Mouse (Mus musculus): ENCODE data around the gene Ddc. TPM values are rescaled to one million over a fixed set of nuclear protein-coding genes. Genes with fewer than 3 reads are reported as not detected.
A peak's percentile ranks its signal among the peaks of the same experiment; 100 is the strongest.

The Ddc gene
- polyA plus RNA-seq, 1 experiment from 2014 or later, result 15.4 TPM

DNA sequence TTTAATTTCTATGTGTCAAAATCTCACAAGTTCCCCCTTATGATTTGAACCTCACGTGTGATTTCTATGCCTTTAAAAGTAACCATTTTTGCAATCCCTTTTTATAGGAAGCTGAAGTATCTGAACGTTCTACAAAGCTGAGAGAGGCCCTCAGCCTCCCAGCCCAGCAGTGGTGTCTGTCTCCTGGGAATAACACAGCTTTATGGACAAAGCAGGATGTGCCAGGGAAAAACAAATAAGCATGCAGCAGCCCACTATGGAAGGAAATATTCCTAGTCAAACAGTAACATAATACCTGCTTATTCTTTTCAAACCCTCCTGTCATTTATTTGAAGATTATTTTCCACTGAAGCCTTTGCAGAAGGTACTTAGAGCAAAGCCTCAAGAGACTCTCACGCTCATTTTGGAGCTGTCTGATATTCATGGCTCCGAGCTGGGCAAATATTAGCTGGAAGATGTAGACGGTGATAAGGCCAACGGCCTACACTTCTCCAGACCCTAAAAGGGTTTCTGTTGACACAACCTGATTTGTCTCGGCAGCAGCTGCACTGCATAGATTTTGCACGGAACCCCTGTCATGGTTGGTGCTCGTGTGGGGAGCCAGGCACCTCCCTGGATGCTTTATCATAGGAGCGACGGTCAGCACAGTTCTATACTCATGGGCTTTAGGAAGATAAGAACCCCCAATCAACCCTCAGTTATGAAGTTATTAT, 13.3 kb downstream of the Ddc start:
- WGBS, result 25% methylated on average over 11 of the region's 11 CpGs
- no peaks in the 10 kb centered on the region for H3K36me3 ChIP-seq
- H3K27me3 ChIP-seq, result no peaks in the 10 kb centered on the region
- H3K4me2 ChIP-seq, result no peak overlapping the region
- no peak overlapping the region for H3K4me3 ChIP-seq
- peak; percentile 77 for ATAC-seq (ENCODE audit: borderline replicate concordance, extremely low read depth, low FRiP score, low TSS enrichment)
- peak overlapping the region; percentile 77 for H3K27ac ChIP-seq
- H3K4me1 ChIP-seq, result peaks cover 48% of the 10 kb centered on the region
- H3K9ac ChIP-seq, result no peak overlapping the region
- H3K9me3 ChIP-seq, result no peaks in the 10 kb centered on the region

DNA sequence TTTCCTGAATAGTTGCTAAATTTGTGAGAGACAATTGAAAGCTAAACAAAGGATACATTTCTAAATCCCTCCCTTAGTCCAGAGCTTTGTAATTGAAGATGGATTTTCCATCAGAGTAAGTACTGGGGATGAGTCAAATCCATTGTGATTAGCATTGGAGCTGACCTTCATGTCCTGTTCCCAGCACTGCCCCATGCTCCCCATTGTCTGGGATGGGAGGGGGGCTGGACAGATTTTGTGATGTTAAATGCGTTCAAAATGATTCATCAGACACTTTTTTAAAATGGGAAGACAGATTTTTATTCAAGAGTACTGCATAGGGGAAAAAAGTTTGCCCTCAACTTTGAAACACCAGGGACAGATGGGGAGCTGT, 16.2 kb downstream of the Ddc start:
- no peak overlapping the region for H3K9ac ChIP-seq

GRCm38 (mm10) chr11:11881026-11881782, 16.7 kb downstream of the Ddc start:
- no peak for ATAC-seq (ENCODE audit: borderline replicate concordance, extremely low read depth, low FRiP score, low TSS enrichment)

More for the DNA sequence above, 16.2 kb downstream of the Ddc start:
- 41% methylated on average over 1 of the region's 1 CpGs for WGBS
- H3K4me3 ChIP-seq, result no peak overlapping the region
- H3K4me2 ChIP-seq, result no peak overlapping the region
- no peaks in the 10 kb centered on the region for H3K36me3 ChIP-seq
- peak overlapping the region; percentile 77; the same call in 1 of the 2 replicates for H3K27ac ChIP-seq
- no peak for ATAC-seq (ENCODE audit: borderline replicate concordance, extremely low read depth, low FRiP score, low TSS enrichment)
- H3K27me3 ChIP-seq, result no peaks in the 10 kb centered on the region
- H3K4me1 ChIP-seq, result peaks cover 64% of the 10 kb centered on the region
- no peaks in the 10 kb centered on the region for H3K9me3 ChIP-seq

DNA sequence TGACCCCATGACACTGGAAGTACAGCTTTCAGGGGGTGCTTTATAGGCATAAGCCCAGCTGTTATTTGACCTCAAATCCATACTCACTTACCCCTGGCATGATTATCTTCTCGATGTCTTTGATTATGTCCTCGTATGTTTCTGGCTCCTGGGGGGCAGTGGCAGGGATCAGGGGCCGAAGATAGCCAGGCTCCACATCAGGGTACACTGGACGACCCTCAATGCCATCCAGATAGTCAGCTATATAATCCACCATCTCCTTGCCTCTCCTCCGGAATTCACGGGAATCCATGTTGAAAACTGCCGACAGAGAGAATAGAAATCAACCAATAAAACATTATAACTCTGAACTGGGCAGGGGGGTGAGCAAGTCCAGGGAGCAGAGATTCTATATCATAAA, 17.6 kb downstream of the Ddc start:
- no peak overlapping the region for H3K9ac ChIP-seq
- H3K4me1 ChIP-seq, result peaks cover 54% of the 10 kb centered on the region

More at GRCm38 (mm10) chr11:11881026-11881782, 16.7 kb downstream of the Ddc start:
- Histone ChIP-seq H3K27me3 (no peaks in the 10 kb centered on the region), H3K4me2 (no peak overlapping the region), H3K4me1 (peaks cover 60% of the 10 kb centered on the region), H3K9ac (no peak overlapping the region), H3K9me3 (no peaks in the 10 kb centered on the region), H3K27ac (peak overlapping the region; percentile 38), H3K36me3 (no peaks in the 10 kb centered on the region), H3K4me3 (no peak overlapping the region)
- WGBS, result 28% methylated on average over 13 of the region's 13 CpGs

GRCm38 (mm10) chr11:11879699-11880002, 18.3 kb downstream of the Ddc start:
- no peak for ATAC-seq (ENCODE audit: borderline replicate concordance, extremely low read depth, low FRiP score, low TSS enrichment)
- H3K4me2 ChIP-seq, result no peak overlapping the region
- peaks cover 48% of the 10 kb centered on the region for H3K4me1 ChIP-seq
- no peaks in the 10 kb centered on the region for H3K9me3 ChIP-seq
- no peaks in the 10 kb centered on the region for H3K27me3 ChIP-seq
- no peak overlapping the region for H3K4me3 ChIP-seq
- no peak overlapping the region for H3K9ac ChIP-seq
- 64% methylated on average over 4 of the region's 4 CpGs for WGBS
- H3K27ac ChIP-seq, result peak overlapping the region; percentile 97
- no peaks in the 10 kb centered on the region for H3K36me3 ChIP-seq

More for the DNA sequence above, 17.6 kb downstream of the Ddc start:
- no peak for ATAC-seq (ENCODE audit: borderline replicate concordance, extremely low read depth, low FRiP score, low TSS enrichment)
- peak overlapping the region; percentile 97 for H3K27ac ChIP-seq
- no peak overlapping the region for H3K4me2 ChIP-seq
- H3K4me3 ChIP-seq, result no peak overlapping the region
- H3K9me3 ChIP-seq, result no peaks in the 10 kb centered on the region
- no peaks in the 10 kb centered on the region for H3K36me3 ChIP-seq
- H3K27me3 ChIP-seq, result no peaks in the 10 kb centered on the region
- WGBS, result 70% methylated on average over 7 of the region's 7 CpGs

- H3K9me3 ChIP-seq, result no peaks in the 10 kb centered on the region
- no peaks in the 10 kb centered on the region for H3K27me3 ChIP-seq
- no peak overlapping the region for H3K4me2 ChIP-seq
- H3K27ac ChIP-seq, result peak overlapping the region; percentile 97
- H3K9ac ChIP-seq, result peak overlapping the region; percentile 26; the same call in 1 of the 2 replicates
- H3K4me1 ChIP-seq, result peaks cover 47% of the 10 kb centered on the region
- 31% methylated on average over 10 of the region's 10 CpGs for WGBS
- no peaks in the 10 kb centered on the region for H3K36me3 ChIP-seq
- H3K4me3 ChIP-seq, result no peak overlapping the region
- ATAC-seq (ENCODE audit: borderline replicate concordance, extremely low read depth, low FRiP score, low TSS enrichment), result peak; percentile 32; the same call in 1 of the 2 replicates
Observed at GRCm38 (mm10) chr11:11878981-11879698, 18.8 kb downstream of the Ddc start.

GRCm38 (mm10) chr11:11878278-11878980, 19.5 kb downstream of the Ddc start:
- Histone ChIP-seq H3K36me3 (no peaks in the 10 kb centered on the region), H3K9me3 (no peaks in the 10 kb centered on the region), H3K27me3 (no peaks in the 10 kb centered on the region), H3K4me3 (no peak overlapping the region), H3K4me1 (peaks cover 52% of the 10 kb centered on the region), H3K4me2 (no peak overlapping the region), H3K9ac (peak overlapping the region; percentile 26; the same call in 1 of the 2 replicates), H3K27ac (peak overlapping the region; percentile 97)
- ATAC-seq (ENCODE audit: borderline replicate concordance, extremely low read depth, low FRiP score, low TSS enrichment), result peak; percentile 81
- WGBS, result 3% methylated on average over 11 of the region's 11 CpGs

DNA sequence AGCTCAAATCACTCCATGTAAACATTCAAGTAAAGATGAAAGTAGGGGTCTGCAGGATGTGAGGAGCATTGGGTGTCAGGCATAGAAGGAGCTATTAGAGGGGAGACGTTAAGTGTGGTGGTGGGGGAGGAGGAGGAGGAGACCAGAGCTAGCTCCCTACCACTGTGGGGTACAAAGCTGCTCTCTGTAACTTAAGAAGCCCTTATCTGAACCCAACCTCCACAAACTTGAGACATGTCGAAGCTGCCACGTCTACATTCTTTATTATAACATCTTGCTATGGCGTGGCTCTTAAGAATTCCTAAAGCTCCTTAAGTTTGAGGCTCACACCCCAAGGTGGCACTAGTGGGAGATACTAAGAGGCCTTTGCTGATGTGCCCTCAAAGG, 20.1 kb downstream of the Ddc start:
- H3K27me3 ChIP-seq, result no peaks in the 10 kb centered on the region
- H3K27ac ChIP-seq, result peak overlapping the region; percentile 97
- WGBS, result 4% methylated on average over 4 of the region's 4 CpGs
- peak; percentile 44 for ATAC-seq (ENCODE audit: borderline replicate concordance, extremely low read depth, low FRiP score, low TSS enrichment)
- no peak overlapping the region for H3K4me2 ChIP-seq
- no peak overlapping the region for H3K4me3 ChIP-seq
- no peak overlapping the region for H3K9ac ChIP-seq
- H3K9me3 ChIP-seq, result no peaks in the 10 kb centered on the region
- peaks cover 57% of the 10 kb centered on the region for H3K4me1 ChIP-seq
- no peaks in the 10 kb centered on the region for H3K36me3 ChIP-seq

GRCm38 (mm10) chr11:11876366-11876765, 21.6 kb downstream of the Ddc start:
- ATAC-seq (ENCODE audit: borderline replicate concordance, extremely low read depth, low FRiP score, low TSS enrichment), result no peak
- Histone ChIP-seq H3K36me3 (no peaks in the 10 kb centered on the region), H3K9me3 (no peaks in the 10 kb centered on the region), H3K4me2 (no peak overlapping the region), H3K9ac (no peak overlapping the region), H3K4me3 (no peak overlapping the region), H3K4me1 (peaks cover 68% of the 10 kb centered on the region), H3K27ac (no peak overlapping the region), H3K27me3 (no peaks in the 10 kb centered on the region)
- 81% methylated on average over 3 of the region's 3 CpGs for WGBS

GRCm38 (mm10) chr11:11875230-11875629, 22.7 kb downstream of the Ddc start:
- H3K36me3 ChIP-seq, result no peaks in the 10 kb centered on the region
- H3K4me3 ChIP-seq, result no peak overlapping the region
- WGBS, result 72% methylated on average over 2 of the region's 2 CpGs
- H3K4me1 ChIP-seq, result peaks cover 66% of the 10 kb centered on the region
- peak overlapping the region; percentile 91 for H3K27ac ChIP-seq
- no peak overlapping the region for H3K9ac ChIP-seq
- no peak for ATAC-seq (ENCODE audit: borderline replicate concordance, extremely low read depth, low FRiP score, low TSS enrichment)
- no peaks in the 10 kb centered on the region for H3K9me3 ChIP-seq
- no peak overlapping the region for H3K4me2 ChIP-seq
- H3K27me3 ChIP-seq, result no peaks in the 10 kb centered on the region

All from lung, embryonic 15.5 days (tissue).